Mouse (Mus musculus) heart, embryonic 16.5 days (tissue): ENCODE measurements around the gene 4932414N04Rik. TPM values are rescaled to one million over a fixed set of nuclear protein-coding genes. Genes with fewer than 3 reads are reported as not detected.
"Not testable (repeated sequence)": the region's sequence is repeated elsewhere in the genome, so short reads cannot be mapped to it uniquely, and the experiment has no call there.

ENCODE experiments used
- ATAC-seq: fragments of 200-750 bp; cut with Nextera tagmentation; replicated peaks from 2 replicates; pipeline ENCODE4 v1.8.0; 2017; ENCODE audit warnings: moderate number of reproducible peaks; ENCODE audit not compliant: insufficient read depth, low FRiP score; ENCODE audit errors: extremely low read depth
- H3K27ac ChIP-seq: fragments of 300-500 bp; sonication (generic); 2 replicates; pipeline ENCODE4 v1.5.1; 2014; ENCODE audit warnings: mild to moderate bottlenecking, low read length, control low read depth, moderate library complexity
- H3K27me3 ChIP-seq: fragments of 300-500 bp; sonication (generic); 2 replicates; pipeline ENCODE4 v1.6.1; 2014; ENCODE audit warnings: low read length, mixed read lengths; ENCODE audit not compliant: control insufficient read depth, insufficient read depth
- H3K36me3 ChIP-seq: fragments of 300-500 bp; sonication (generic); 2 replicates; pipeline ENCODE4 v1.6.1; 2014; ENCODE audit not compliant: control insufficient read depth, insufficient read depth
- H3K4me1 ChIP-seq: fragments of 300-500 bp; sonication (generic); 2 replicates; pipeline ENCODE4 v1.6.1; 2014; ENCODE audit warnings: low read length, mixed read lengths; ENCODE audit not compliant: control insufficient read depth, insufficient read depth
- H3K4me2 ChIP-seq: fragments of 300-500 bp; sonication (generic); 2 replicates; pipeline ENCODE4 v1.6.1; 2014; ENCODE audit warnings: low read depth, mild to moderate bottlenecking, control low read depth, low read length
- H3K4me3 ChIP-seq: fragments of 300-500 bp; sonication (generic); 2 replicates; pipeline ENCODE4 v1.5.1; 2014; ENCODE audit warnings: mild to moderate bottlenecking, control low read depth, low read length
- H3K9ac ChIP-seq: fragments of 300-500 bp; sonication (generic); 2 replicates; pipeline ENCODE4 v1.6.1; 2014; ENCODE audit warnings: low read length, control low read depth
- H3K9me3 ChIP-seq: fragments of 300-500 bp; sonication (generic); replicated peaks from 2 replicates; pipeline ENCODE4 v1.6.1; 2016; ENCODE audit warnings: low read length; ENCODE audit not compliant: control insufficient read depth
- WGBS: fragments of 180-500 bp; shearing (Covaris S2); extraction: QIAGEN DNeasy Blood & Tissue Kit; methylation state at CpG from one replicate; pipeline ENCODE4 v1.1.7; 2014; 5-methylcytosine and 5-hydroxymethylcytosine counted together
- polyA plus RNA-seq: library from polyadenylated mRNA; unstranded; fragments of >200 nt; fragmentation: Nextera tagmentation; extraction: Ambion mirVana; gene quantifications from 2 replicates; pipeline ENCODE4 v1.2.1, GENCODE M21; 2015

The 4932414N04Rik gene
- not detected in 2 replicates for polyA plus RNA-seq

DNA sequence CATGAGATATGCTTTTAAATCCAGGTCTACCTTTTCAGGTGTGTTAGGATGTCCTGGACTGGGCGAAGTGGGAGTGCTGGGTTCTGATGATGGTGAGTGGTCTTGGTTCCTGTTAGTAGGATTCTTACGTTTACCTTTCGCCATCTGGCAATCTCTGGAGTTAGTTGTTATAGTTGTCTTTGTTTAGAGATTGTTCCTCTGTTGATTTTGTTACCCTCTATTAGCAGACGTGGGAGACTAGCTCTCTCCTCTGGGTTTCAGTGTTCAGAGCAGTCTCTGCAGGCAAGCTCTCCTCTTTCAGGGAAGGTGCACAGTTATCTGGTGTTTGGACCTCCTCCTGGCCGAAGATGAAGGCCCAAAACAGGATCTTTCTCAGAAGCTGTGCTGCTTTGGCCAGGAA is at the start of gene 4932414N04Rik:
4932414N04Rik (plus strand) TSS at position 301 of the 400 bp plus-strand sequence.
- H3K4me1 ChIP-seq, H3K9ac ChIP-seq, H3K27ac ChIP-seq, H3K36me3 ChIP-seq, H3K9me3 ChIP-seq, H3K4me2 ChIP-seq, H3K27me3 ChIP-seq, H3K4me3 ChIP-seq, ATAC-seq: not testable (repeated sequence)
- 56% methylated on average over 1 of the region's 5 CpGs for WGBS

DNA sequence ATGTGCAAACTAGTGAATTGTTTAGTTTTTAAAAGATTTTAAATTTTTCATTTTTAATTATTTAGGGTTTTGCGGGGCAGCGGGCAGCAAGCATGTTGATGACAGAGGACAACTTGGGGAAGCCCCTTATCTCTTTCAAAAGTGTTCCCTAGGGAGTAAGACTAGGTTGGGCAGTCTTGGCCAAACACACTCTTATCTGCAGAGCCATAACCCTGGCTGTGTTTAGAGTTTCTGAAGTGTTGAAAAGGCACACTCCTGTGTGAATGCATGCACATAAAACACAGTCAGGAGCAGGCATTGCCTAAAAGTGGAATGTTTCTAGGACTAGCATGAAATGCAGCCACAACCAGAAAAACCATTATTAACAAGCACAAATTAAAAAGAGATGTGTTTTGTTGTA is 75.9 kb downstream of the 4932414N04Rik start:
- Histone ChIP-seq H3K36me3 (no peaks in the 10 kb centered on the region), H3K27ac (no peak overlapping the region), H3K4me3 (no peak overlapping the region), H3K9me3 (peaks cover 4% of the 10 kb centered on the region), H3K9ac (no peak overlapping the region), H3K4me2 (no peak overlapping the region), H3K4me1 (peaks cover 6% of the 10 kb centered on the region), H3K27me3 (no peaks in the 10 kb centered on the region)
- WGBS, result 29% methylated on average over 2 of the region's 2 CpGs
- ATAC-seq, result no peak

DNA sequence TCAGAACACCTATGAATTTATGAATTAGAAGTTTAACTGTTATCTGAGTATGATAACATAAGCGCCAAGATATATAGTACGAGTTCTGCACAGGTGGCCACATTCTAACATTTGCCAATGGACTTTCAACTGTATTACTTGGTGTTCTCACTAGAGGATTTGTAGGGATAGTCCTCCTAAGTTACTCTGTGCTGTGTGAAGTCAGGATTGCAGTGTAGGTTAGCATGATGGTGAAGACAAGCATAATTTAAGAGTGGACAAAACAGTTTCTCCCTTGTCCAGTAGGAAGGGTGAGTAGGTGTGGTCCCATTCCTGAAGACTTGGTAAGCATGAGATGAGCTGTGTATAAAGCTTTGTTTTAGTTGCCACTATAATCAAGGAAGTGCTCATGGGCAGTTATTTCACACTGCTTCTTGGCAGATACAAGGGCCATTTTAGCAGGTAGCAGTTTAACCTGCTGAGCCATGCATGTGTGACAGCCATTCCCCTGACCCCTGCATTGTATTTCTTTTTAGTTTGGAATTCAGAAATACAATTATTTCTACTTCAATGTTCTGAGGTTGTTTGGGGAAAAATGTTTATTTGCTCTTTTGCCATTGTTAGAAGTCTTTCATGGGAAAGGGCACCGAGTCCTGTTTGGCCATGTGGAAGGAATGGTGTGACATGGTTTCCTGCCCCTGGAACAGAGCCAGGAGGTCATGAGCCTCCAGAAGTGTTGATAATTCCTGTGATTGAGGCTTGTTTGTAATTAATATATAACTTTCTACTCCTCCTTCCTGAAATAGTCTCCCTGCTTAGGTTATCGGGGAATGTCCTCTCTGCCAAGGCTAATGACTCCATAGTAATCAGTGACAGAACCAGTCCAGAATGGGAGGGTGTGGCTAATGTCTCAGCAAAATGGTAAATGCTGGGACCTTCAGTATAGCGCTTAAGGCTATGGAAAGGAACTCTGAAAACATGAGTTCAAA is 83.8 kb downstream of the 4932414N04Rik start:
- no peak for ATAC-seq
- H3K4me2 ChIP-seq, result no peak overlapping the region
- H3K9ac ChIP-seq, result no peak overlapping the region
- H3K36me3 ChIP-seq, result no peaks in the 10 kb centered on the region
- WGBS, result 76% methylated on average over 5 of the region's 5 CpGs
- no peaks in the 10 kb centered on the region for H3K27me3 ChIP-seq
- H3K4me1 ChIP-seq, result peaks cover 4% of the 10 kb centered on the region
- H3K27ac ChIP-seq, result no peak overlapping the region
- H3K9me3 ChIP-seq, result peaks cover 5% of the 10 kb centered on the region
- no peak overlapping the region for H3K4me3 ChIP-seq

DNA sequence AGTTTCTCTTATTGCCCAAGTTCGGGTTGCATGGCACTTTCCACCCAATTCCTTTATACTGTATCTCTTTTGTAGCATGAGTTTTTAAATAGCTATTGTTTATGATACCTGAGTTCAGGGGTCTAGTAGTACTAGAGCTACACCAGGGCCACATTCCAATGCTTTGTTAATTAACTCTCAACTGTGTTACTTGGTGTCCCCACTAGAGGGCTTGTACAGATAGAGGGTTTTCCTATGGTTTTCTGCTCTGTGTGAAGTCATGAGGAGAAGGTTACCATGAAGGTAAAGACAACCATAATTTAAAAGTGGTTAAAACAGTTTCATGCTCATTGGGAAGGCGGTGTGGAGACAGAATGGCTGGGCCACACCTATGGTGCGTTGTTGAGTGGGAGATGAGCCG is 88.3 kb downstream of the 4932414N04Rik start:
- H3K36me3 ChIP-seq, result no peaks in the 10 kb centered on the region
- no peaks in the 10 kb centered on the region for H3K27me3 ChIP-seq
- H3K9ac ChIP-seq, result no peak overlapping the region
- no peaks in the 10 kb centered on the region; the same call in 1 of the 2 replicates for H3K9me3 ChIP-seq
- 75% methylated on average over 4 of the region's 4 CpGs for WGBS
- H3K4me2 ChIP-seq, result no peak overlapping the region
- no peak overlapping the region for H3K27ac ChIP-seq
- no peak overlapping the region for H3K4me3 ChIP-seq
- ATAC-seq, result no peak
- peaks cover 4% of the 10 kb centered on the region for H3K4me1 ChIP-seq

DNA sequence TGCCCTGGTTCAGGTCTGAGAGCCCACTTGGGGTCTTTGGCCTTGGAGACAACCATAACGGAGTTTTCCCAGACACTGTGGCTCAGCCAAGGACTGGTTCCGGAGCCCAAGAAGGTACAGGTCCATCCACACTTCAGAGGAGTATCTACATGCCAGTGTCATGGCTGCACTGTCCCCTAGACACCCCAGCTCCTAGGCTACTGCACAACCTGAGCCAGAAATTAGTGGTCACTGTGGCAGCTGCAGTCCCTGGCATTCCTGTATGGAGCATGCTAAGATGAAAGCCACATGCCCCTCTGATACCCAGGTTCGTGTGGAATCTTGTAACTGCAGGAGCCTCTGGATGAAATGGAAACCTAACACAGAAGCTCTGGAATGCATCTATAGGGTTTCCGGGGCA is 99.9 kb downstream of the 4932414N04Rik start:
- WGBS, result 72% methylated on average over 4 of the region's 4 CpGs
- Histone ChIP-seq H3K4me1 (no peaks in the 10 kb centered on the region), H3K27ac (no peak overlapping the region), H3K9me3 (no peaks in the 10 kb centered on the region), H3K9ac (no peak overlapping the region), H3K4me2 (no peak overlapping the region), H3K36me3 (no peaks in the 10 kb centered on the region), H3K4me3 (no peak overlapping the region), H3K27me3 (no peaks in the 10 kb centered on the region)
- no peak for ATAC-seq

DNA sequence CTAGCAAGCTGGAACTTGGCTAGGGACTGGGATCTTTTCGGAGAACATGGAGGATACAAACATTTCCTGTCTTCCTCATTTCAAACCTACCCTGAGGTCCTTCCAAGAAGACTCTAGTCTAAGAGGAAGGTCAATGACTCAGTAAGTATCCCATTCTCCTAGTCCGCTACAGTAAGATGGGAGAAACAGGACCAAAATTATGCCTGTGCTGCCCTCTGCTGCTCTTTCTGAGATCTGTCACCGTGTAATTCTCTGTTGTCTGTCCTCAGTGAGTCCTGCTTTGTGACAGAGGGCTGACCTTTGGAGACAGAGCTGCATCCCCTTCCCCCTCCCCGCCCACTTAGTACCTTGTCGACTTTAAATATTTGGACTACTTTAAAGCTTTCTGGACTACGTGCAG is 100.5 kb downstream of the 4932414N04Rik start:
- 22% methylated on average over 6 of the region's 6 CpGs for WGBS
- no peak overlapping the region for H3K27ac ChIP-seq
- ATAC-seq, result no peak
- H3K4me3 ChIP-seq, result no peak overlapping the region
- no peak overlapping the region for H3K9ac ChIP-seq
- H3K9me3 ChIP-seq, result no peaks in the 10 kb centered on the region
- no peaks in the 10 kb centered on the region for H3K27me3 ChIP-seq
- no peaks in the 10 kb centered on the region for H3K36me3 ChIP-seq
- H3K4me2 ChIP-seq, result no peak overlapping the region
- no peaks in the 10 kb centered on the region for H3K4me1 ChIP-seq

DNA sequence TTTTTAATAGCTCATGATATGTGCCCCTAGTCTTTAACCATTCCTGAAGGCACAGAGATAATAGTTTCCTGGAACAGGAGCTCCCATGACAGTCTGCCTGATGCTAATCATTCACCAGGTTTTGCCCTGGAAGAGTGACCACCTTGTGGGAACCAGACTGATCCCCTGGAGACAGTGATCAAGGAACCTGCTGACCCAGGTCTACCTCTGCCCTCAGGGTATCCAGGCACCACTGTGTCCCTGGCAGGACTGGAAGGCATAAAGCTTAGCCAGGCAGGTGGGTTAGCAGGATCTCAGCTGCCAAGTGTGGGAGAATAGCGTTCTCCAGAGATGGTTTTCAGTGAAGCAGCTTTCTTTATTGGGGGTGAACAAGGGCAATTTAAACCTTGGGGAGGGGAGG is 109.1 kb downstream of the 4932414N04Rik start:
- Histone ChIP-seq H3K4me2 (no peak overlapping the region), H3K4me3 (no peak overlapping the region), H3K27me3 (no peaks in the 10 kb centered on the region), H3K9me3 (no peaks in the 10 kb centered on the region), H3K27ac (no peak overlapping the region), H3K4me1 (no peaks in the 10 kb centered on the region), H3K9ac (no peak overlapping the region), H3K36me3 (no peaks in the 10 kb centered on the region)
- 72% methylated on average over 1 of the region's 1 CpGs for WGBS
- ATAC-seq, result no peak

DNA sequence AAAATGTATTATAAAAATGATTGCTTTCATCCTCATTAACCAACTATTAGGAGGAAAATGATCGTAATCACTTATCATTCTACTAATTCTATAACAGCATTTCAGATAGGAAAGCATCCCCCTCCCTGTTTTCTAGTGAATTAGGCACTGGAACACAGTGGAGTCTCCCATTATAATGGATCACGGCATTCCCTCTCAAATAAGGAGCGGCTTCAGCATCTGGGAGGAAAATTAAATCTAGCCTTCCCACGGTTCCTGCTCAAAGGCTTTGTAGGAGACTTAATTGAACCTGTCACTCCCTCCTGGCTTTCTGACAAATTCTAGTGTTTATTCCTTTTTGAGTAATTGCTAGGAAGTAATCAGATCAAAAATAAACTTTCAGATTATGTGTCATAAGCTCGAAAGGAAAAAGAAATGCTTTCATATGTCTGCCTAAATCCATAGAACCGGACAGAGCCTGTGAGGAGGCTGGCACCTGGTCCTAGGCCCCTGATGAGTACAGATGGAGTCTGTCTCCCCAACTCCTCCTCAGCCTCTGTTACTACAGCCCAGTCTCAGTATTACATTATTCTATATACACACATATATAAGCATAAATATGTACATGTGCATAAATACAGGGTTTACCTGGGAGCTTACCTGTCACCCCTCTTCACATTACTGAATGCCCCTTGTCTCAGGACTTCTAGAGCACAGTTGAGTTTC is 111.1 kb downstream of the 4932414N04Rik start:
- H3K4me1 ChIP-seq, result no peaks in the 10 kb centered on the region
- no peak overlapping the region for H3K4me3 ChIP-seq
- H3K27ac ChIP-seq, result no peak overlapping the region
- H3K36me3 ChIP-seq, result no peaks in the 10 kb centered on the region
- 72% methylated on average over 6 of the region's 6 CpGs for WGBS
- H3K4me2 ChIP-seq, result no peak overlapping the region
- H3K9me3 ChIP-seq, result no peaks in the 10 kb centered on the region
- H3K27me3 ChIP-seq, result no peaks in the 10 kb centered on the region
- H3K9ac ChIP-seq, result no peak overlapping the region
- no peak for ATAC-seq
